Comparison of ENCODE assay signal across 9 mouse cellular contexts in genomic region chr13:21811539-21811938, GRCm38 (mm10). TPM values are rescaled to one million over a fixed set of nuclear protein-coding genes. Genes with fewer than 3 reads are reported as not detected.
DNase-seq lines count a peak whose midpoint lies in the region; ATAC-seq lines count a peak whose summit lies in the region.
"Not testable (repeated sequence)": the region's sequence is repeated elsewhere in the genome, so short reads cannot be mapped to it uniquely, and the experiment has no call there.
"Had no signal": no experiment of that assay in that cellular context is flagged by ENCODE, and none has a peak within 500 bp of the region (broad histone marks: within the 10 kb centered on the region; RNA-seq: fewer than 3 reads in every experiment).

Gene Hist1h4m, plus strand, starts transcription at chr13:21811746.

- not testable (repeated sequence) for H3K36me3 ChIP-seq in embryonic facial prominence, embryonic 14.5 days (ENCODE audit: control insufficient read depth, insufficient read depth, low read length); hindbrain, embryonic 16.5 days (ENCODE audit: control insufficient read depth, insufficient read depth, low read length); liver, embryonic 16.5 days (ENCODE audit: control insufficient read depth, insufficient read depth); stomach, embryonic 15.5 days

- WGBS in embryonic facial prominence, embryonic 14.5 days, result no CpG with 5 or more reads among the region's 24 CpGs
- WGBS in hindbrain, embryonic 16.5 days, result no CpG with 5 or more reads among the region's 24 CpGs
- no CpG with 5 or more reads among the region's 24 CpGs for WGBS in liver, embryonic 16.5 days (ENCODE audit: insufficient replicate concordance)
- no CpG with 5 or more reads among the region's 24 CpGs for WGBS in stomach, embryonic 15.5 days

- ATAC-seq in embryonic facial prominence, embryonic 14.5 days (ENCODE audit: low read depth), result peak; percentile 59
- ATAC-seq in granulocyte monocyte progenitor cell, adult 5-6 weeks (replicated peaks; ENCODE audit: poor library complexity, severe bottlenecking), result peak; percentile 50
- peak; percentile 74 for ATAC-seq in hindbrain, embryonic 16.5 days
- ATAC-seq in liver, embryonic 16.5 days (ENCODE audit: low read depth), result peak; percentile 37
- peak; percentile 68 for ATAC-seq in monocyte, adult 5-6 weeks (replicated peaks; ENCODE audit: insufficient number of reproducible peaks, low FRiP score, low TSS enrichment, poor library complexity, severe bottlenecking)
- ATAC-seq in stomach, embryonic 15.5 days (ENCODE audit: insufficient read depth, low FRiP score, low read depth), result peak; percentile 40; the same call in 1 of the 2 replicates

- H3K9ac ChIP-seq in embryonic facial prominence, embryonic 14.5 days (ENCODE audit: low read depth, low read length); hindbrain, embryonic 16.5 days (ENCODE audit: low read depth, low read length); liver, embryonic 16.5 days (ENCODE audit: low read depth, low read length); stomach, embryonic 15.5 days: not testable (repeated sequence)

- not testable (repeated sequence) for H3K9me3 ChIP-seq in embryonic facial prominence, embryonic 14.5 days (ENCODE audit: control insufficient read depth, low read length); hindbrain, embryonic 16.5 days (ENCODE audit: control insufficient read depth, low read length); liver, embryonic 16.5 days (replicated peaks; ENCODE audit: control insufficient read depth, low read length); stomach, embryonic 15.5 days

- not testable (repeated sequence) for H3K27ac ChIP-seq in embryonic facial prominence, embryonic 14.5 days (replicated peaks; ENCODE audit: low read depth, low read length); hindbrain, embryonic 16.5 days (ENCODE audit: low read depth, low read length); stomach, embryonic 15.5 days
- H3K27ac ChIP-seq in liver, embryonic 16.5 days (ENCODE audit: low read length), result peak within 1 kb of the TSS; percentile 75

- peak within 1 kb of the TSS; percentile 45 for H3K4me2 ChIP-seq in embryonic facial prominence, embryonic 14.5 days (ENCODE audit: low read depth, low read length)
- H3K4me2 ChIP-seq in hindbrain, embryonic 16.5 days (ENCODE audit: low read length), result peak within 1 kb of the TSS; percentile 39
- peak within 1 kb of the TSS; percentile 42; the same call in 1 of the 2 replicates for H3K4me2 ChIP-seq in liver, embryonic 16.5 days (ENCODE audit: low read depth, low read length)
- H3K4me2 ChIP-seq in stomach, embryonic 15.5 days, result peak within 1 kb of the TSS; percentile 44

- DNase-seq in adrenal gland, adult 18-20 months (ENCODE audit: low spot score in 2 of 2), result peak in 1 of 2 experiments; percentile 42
- not testable (repeated sequence) for DNase-seq in embryonic facial prominence, embryonic 14.5 days (ENCODE audit: low spot score); layer of hippocampus, postnatal 10 days (ENCODE audit: low spot score in 2 of 2)

- not testable (repeated sequence) for H3K4me1 ChIP-seq in embryonic facial prominence, embryonic 14.5 days (ENCODE audit: control insufficient read depth, insufficient read depth, low read length); hindbrain, embryonic 16.5 days (ENCODE audit: control insufficient read depth, insufficient read depth, low read depth, low read length); liver, embryonic 16.5 days (ENCODE audit: control insufficient read depth, low read depth, low read length); stomach, embryonic 15.5 days

- H3K27me3 ChIP-seq in embryonic facial prominence, embryonic 14.5 days (replicated peaks; ENCODE audit: control insufficient read depth, insufficient read depth, low read length); hindbrain, embryonic 16.5 days (replicated peaks; ENCODE audit: control insufficient read depth, insufficient read depth, low read length); liver, embryonic 16.5 days (ENCODE audit: control insufficient read depth, insufficient read depth, low read depth, low read length); stomach, embryonic 15.5 days (replicated peaks): not testable (repeated sequence)

- H3K4me3 ChIP-seq in embryonic facial prominence, embryonic 14.5 days (ENCODE audit: low read depth, low read length), result 0 out of 2 replicates have a peak within 1 kb of the TSS, but pooled peaks have one; percentile 17
- H3K4me3 ChIP-seq in hindbrain, embryonic 16.5 days (ENCODE audit: low read length), result peak within 1 kb of the TSS; percentile 20
- H3K4me3 ChIP-seq in liver, embryonic 16.5 days (ENCODE audit: low read depth, low read length), result peak within 1 kb of the TSS; percentile 29; the same call in 1 of the 2 replicates
- H3K4me3 ChIP-seq in stomach, embryonic 15.5 days (replicated peaks), result not testable (repeated sequence)

RNA-seq across cellular contexts. Expression of gene Hist1h4m, which starts in this region (rescaled TPM):
- total RNA-seq in adrenal gland, adult 18-20 months (2021), result 100 to 1,000 TPM; 185 to 195 TPM
- not detected in 2 replicates for polyA plus RNA-seq in embryonic facial prominence, embryonic 14.5 days (2014; fragmentation: Nextera tagmentation; extraction: Ambion mirVana)
- 72.5 and 88.1 TPM in 2 replicates for total RNA-seq in granulocyte monocyte progenitor cell, adult 5-6 weeks (2014; fragmentation: Nextera tagmentation)
- 1,782 and 2,792 TPM in 2 replicates for total RNA-seq in granulocyte monocyte progenitor cell, adult 5-6 weeks (2017)
- polyA plus RNA-seq in hindbrain, embryonic 16.5 days (2015; fragmentation: Nextera tagmentation; extraction: Ambion mirVana), result not detected in 2 replicates
- total RNA-seq in layer of hippocampus, postnatal 10 days (2021), result 100 to 1,000 TPM; 214 to 219 TPM
- polyA plus RNA-seq in liver, embryonic 16.5 days (2015; fragmentation: Nextera tagmentation; extraction: Ambion mirVana), result not detected in 2 replicates
- total RNA-seq in monocyte, adult 5-6 weeks (2017), result 43.0 to 386 TPM (median 131 TPM) in 3 replicates
- polyA plus RNA-seq in stomach, embryonic 15.5 days (2015; fragmentation: Nextera tagmentation; extraction: Ambion mirVana), result 0.68 TPM in 1 of 2 replicates, not detected in the other
- polyA plus RNA-seq: cortical plate, adult 2 months had no signal

Comparison
In these comparisons a context has a peak if more than half of its experiments do, and no peak if none do; other contexts are left out.
1. Peak in ATAC-seq, H3K4me3 ChIP-seq and H3K4me2 ChIP-seq in embryonic facial prominence, embryonic 14.5 days; RNA of the gene not detected or under 1 TPM.
2. Peak in ATAC-seq, H3K4me3 ChIP-seq and H3K4me2 ChIP-seq in hindbrain, embryonic 16.5 days; RNA of the gene not detected or under 1 TPM.
3. Peak in ATAC-seq, H3K4me3 ChIP-seq, H3K27ac ChIP-seq and H3K4me2 ChIP-seq in liver, embryonic 16.5 days; RNA of the gene not detected or under 1 TPM.
4. Peak in ATAC-seq and H3K4me2 ChIP-seq in stomach, embryonic 15.5 days; RNA of the gene not detected or under 1 TPM.